Mouse (Mus musculus) brain, adult 2 months (tissue): ENCODE measurements around the gene Rbm34.
"Not testable (repeated sequence)": the region's sequence is repeated elsewhere in the genome, so short reads cannot be mapped to it uniquely, and the experiment has no call there.

Experiments used
- DNase-seq: peaks from one replicate; pipeline ENCODE4 v3.0.0; 2011; ENCODE audit warnings: low read depth, low spot score

Gene Rbm34

GRCm38 (mm10) chr8:126919255-126919654 lies 51.6 kb downstream of the Rbm34 start:
- DNase-seq, result no peak

DNA sequence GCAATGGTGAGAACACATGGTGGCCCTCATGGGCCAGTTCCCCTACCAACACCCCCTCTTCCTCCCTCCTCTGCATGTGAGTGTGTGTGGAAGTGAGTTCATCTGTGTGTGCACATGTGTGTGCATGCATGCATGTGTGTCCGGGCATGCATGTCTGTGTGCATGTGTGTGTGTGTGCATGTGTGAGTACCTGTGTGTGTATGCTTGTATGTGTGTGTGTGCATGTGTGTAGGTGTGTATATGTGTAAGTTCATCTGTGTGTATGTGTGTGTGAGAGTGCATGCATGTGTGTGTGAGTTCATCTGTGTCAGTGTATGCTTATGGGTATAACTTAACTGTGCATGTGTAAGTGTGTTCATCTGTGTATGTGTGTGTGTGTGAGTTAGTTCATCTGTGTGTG lies 52.5 kb downstream of the Rbm34 start:
- no peak for DNase-seq

DNA sequence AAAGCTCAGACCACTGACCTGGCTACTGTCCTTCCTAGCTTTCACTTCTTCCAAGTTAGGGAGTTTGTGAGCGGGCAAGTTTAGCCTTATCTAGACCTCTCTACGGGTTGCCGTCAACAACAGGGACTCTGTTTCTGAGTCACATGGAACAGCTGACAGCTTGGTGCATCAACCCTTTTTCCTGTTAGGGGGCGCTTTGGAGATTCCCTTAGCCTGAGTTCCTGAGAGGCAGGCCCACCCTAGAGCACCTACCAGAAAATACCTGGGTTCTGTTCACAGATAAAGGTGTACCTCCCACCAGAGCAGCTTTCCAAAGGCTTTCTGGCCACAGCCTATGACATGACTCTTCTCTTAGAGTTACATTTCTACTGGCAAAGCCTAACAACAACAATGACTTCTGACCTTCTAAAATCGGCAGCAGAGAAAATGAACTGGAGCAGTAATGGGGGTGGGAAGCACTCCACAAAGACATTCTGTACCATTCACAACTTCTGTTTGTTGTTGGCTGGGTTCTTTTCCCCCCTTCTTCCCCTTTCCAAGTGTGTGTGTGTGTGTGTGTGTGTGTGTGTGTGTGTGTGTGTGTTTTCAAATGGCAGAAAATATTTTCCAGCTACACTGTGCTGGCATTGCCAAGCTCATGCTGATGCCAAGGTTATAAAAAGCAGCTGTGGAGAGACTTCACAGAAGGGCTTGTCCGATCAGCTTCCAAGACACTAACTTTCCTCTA lies 53.5 kb downstream of the Rbm34 start:
- no peak for DNase-seq

- no peak for DNase-seq
Observed at GRCm38 (mm10) chr8:126916611-126917010, 54.3 kb downstream of the Rbm34 start.

DNA sequence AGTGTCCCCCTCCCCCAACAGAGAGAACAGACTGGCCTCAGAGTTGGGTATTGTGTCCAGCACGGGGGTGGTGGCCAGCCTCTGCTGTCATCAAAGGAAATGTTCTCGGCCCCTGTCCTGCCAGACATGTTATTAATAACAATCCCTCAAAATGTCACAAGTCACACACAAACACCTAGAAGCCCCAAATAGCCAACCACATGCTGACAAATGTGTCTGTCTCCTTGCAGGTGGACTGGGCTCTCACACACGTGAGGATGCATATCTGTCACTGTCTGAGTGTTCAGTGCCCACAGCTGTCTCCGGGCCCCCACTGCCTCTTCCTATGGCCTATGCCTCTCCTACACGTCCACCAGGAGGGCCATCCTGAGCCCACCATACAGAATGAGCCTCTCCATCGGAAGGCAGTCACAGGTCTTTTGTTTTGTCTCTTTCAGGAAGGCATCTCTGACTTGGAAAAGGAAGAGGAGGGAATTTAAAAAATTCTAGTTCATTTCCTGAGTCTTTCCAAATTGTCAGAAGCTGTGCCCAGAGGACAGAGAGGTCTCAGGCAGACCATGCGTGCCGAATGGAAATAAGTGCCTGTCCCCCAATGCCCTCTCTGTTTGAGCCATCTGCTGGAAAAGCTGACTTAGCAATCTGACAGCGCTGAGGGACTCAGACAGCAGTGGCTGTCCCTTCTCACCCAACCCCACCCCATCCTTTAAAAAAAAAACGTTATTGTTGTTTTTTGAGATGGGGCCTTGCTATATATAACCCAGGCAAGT lies 56.1 kb downstream of the Rbm34 start:
- peak; percentile 29 for DNase-seq

DNA sequence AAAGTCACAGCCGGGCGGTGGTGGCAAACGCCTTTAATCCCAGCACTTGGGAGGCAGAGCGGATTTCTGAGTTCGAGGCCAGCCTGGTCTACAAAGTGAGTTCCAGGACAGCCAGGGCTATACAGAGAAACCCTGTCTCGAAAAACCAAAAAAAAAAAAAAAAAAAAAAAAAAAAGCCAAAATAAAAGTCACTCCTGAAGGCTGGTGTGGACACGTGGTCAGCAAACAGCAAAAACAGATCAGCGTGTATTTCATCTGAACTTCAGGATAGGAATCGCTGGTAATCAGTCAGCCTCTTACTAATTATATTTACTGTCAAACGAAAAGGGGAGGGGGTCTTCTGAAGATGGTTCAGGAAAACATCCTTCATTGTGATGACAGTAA lies 56.8 kb downstream of the Rbm34 start:
- DNase-seq, result not testable (repeated sequence)

GRCm38 (mm10) chr8:126913241-126914106 lies 57.4 kb downstream of the Rbm34 start:
- DNase-seq, result peak; percentile 15

- peak; percentile 21 for DNase-seq
Observed at GRCm38 (mm10) chr8:126909371-126909802, 61.5 kb downstream of the Rbm34 start.

- DNase-seq, result peak; percentile 35
Observed at GRCm38 (mm10) chr8:126908805-126909204, 62.1 kb downstream of the Rbm34 start.

GRCm38 (mm10) chr8:126907968-126908367 lies 62.9 kb downstream of the Rbm34 start:
- DNase-seq, result no peak

DNA sequence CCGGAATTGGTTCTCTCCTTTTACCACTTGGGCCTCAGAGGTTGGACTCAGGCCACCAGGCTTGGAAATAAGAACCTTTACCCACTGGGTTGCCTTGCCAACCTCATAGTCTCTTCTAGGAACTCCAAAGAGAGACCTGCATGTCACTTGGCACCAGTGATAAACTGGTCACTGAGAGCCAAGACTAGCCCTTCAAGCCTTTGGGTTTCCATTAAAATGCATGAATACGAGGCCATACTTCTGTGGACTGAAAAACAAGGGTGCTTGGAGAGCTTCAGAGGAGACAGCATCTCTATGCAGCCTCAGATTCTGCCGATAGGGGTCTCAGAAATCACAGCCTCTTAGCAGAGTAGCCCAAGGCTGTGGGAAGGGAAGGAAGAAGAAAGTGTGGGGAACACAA lies 63.5 kb downstream of the Rbm34 start:
- DNase-seq, result no peak

- DNase-seq, result no peak
Observed at GRCm38 (mm10) chr8:126905387-126905786, 65.5 kb downstream of the Rbm34 start.

DNA sequence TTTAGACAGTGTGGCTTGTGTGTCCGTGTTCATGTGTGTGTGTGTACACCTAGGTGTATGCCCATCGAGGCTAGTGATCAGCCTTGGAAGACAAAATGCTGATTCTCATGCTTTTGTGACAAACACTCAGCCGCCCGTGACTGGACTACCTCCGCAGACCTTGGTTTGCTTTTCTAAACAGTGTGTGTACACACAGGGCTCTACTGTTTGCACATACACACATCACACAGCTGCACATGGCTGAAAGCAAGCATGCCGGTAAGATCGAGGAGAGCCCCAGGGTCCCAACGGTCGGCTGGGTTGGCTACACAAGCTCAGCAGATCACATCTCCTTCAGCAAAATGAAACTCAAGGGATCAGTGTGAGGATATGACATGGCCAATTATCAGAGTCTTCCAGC lies 66.9 kb downstream of the Rbm34 start:
- no peak for DNase-seq

- no peak for DNase-seq
Observed at GRCm38 (mm10) chr8:126903224-126903895, 67.5 kb downstream of the Rbm34 start.

- DNase-seq, result no peak
Observed at GRCm38 (mm10) chr8:126901612-126902011, 69.3 kb downstream of the Rbm34 start.

DNA sequence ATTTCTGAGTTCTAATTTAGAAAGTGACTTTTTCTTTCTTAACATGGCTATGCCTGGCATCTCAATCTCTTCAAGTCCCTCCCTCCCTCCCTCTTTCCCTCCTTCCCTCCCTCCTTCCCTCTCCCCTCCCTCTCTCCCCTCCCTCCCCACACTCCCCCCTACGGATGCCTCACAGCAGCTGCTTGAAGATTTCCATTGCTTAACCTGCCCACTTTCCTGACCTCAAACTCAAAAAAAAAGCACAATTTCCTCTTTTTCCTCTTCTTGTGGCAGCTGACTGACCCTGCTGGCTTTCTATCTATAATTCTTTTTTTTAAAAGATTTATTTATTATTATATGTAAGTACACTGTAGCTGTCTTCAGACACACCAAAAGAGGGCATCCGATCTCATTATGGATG lies 69.8 kb downstream of the Rbm34 start:
- no peak for DNase-seq
